Mouse (Mus musculus): Measurements from ENCODE around the gene Krcc1. TPM values are rescaled to one million over a fixed set of nuclear protein-coding genes. Genes with fewer than 3 reads are reported as not detected.
"Not testable (repeated sequence)": the region's sequence is repeated elsewhere in the genome, so short reads cannot be mapped to it uniquely, and the experiment has no call there.

Gene Krcc1
- polyA plus RNA-seq, 1 experiment from 2014 or later, result 70.8 TPM

- Histone ChIP-seq H3K9ac (ENCODE audit: low read depth, low read length) (no peak overlapping the region), H3K4me2 (ENCODE audit: low read depth, low read length) (no peak overlapping the region), H3K4me1 (ENCODE audit: control insufficient read depth, insufficient read depth, low read length) (no peaks in the 10 kb centered on the region), H3K27ac (ENCODE audit: low read length) (no peak overlapping the region), H3K9me3 (ENCODE audit: control insufficient read depth, low read length) (no peaks in the 10 kb centered on the region), H3K27me3 (replicated peaks; ENCODE audit: control insufficient read depth, insufficient read depth, low read length) (no peaks in the 10 kb centered on the region), H3K4me3 (ENCODE audit: low read length) (no peak overlapping the region), H3K36me3 (ENCODE audit: control insufficient read depth, insufficient read depth, low read length) (no peaks in the 10 kb centered on the region)
- 87% methylated on average over 8 of the region's 8 CpGs for WGBS
- ATAC-seq, result no peak
These were observed 36.0 kb downstream of the Krcc1 start for GRCm38 (mm10) chr6:71307486-71307885.

- Histone ChIP-seq H3K27me3 (replicated peaks; ENCODE audit: control insufficient read depth, insufficient read depth, low read length) (no peaks in the 10 kb centered on the region), H3K27ac (ENCODE audit: low read length) (no peak within 1 kb of the TSS), H3K9me3 (ENCODE audit: control insufficient read depth, low read length) (no peaks in the 10 kb centered on the region), H3K9ac (ENCODE audit: low read depth, low read length) (no peak within 1 kb of the TSS), H3K36me3 (ENCODE audit: control insufficient read depth, insufficient read depth, low read length) (no peaks in the 10 kb centered on the region), H3K4me3 (ENCODE audit: low read length) (no peak within 1 kb of the TSS), H3K4me1 (ENCODE audit: control insufficient read depth, insufficient read depth, low read length) (no peaks in the 10 kb centered on the region), H3K4me2 (ENCODE audit: low read depth, low read length) (no peak within 1 kb of the TSS)
- no peak for ATAC-seq
- 76% methylated on average over 3 of the region's 3 CpGs for WGBS
These were observed 50.4 kb downstream of the Krcc1 start, which contains the start of gene Smyd1 for GRCm38 (mm10) chr6:71321826-71322283. Gene Smyd1, minus strand, starts transcription at chr6:71322233.

- 76% methylated on average over 7 of the region's 7 CpGs for WGBS
These were observed 51.0 kb downstream of the Krcc1 start, which contains the start of gene Cd8b1 for GRCm38 (mm10) chr6:71322491-71322921. Gene Cd8b1, plus strand, starts transcription at chr6:71322788.

GRCm38 (mm10) chr6:71324816-71325215 is 53.3 kb downstream of the Krcc1 start:
- Histone ChIP-seq H3K4me3 (ENCODE audit: low read length) (no peak overlapping the region), H3K27me3 (replicated peaks; ENCODE audit: control insufficient read depth, insufficient read depth, low read length) (no peaks in the 10 kb centered on the region), H3K9ac (ENCODE audit: low read depth, low read length) (no peak overlapping the region), H3K27ac (ENCODE audit: low read length) (no peak overlapping the region), H3K4me1 (ENCODE audit: control insufficient read depth, insufficient read depth, low read length) (no peaks in the 10 kb centered on the region), H3K9me3 (ENCODE audit: control insufficient read depth, low read length) (no peaks in the 10 kb centered on the region), H3K4me2 (ENCODE audit: low read depth, low read length) (no peak overlapping the region), H3K36me3 (ENCODE audit: control insufficient read depth, insufficient read depth, low read length) (no peaks in the 10 kb centered on the region)
- WGBS, result 89% methylated on average over 9 of the region's 9 CpGs
- ATAC-seq, result no peak

More at GRCm38 (mm10) chr6:71322491-71322921, 51.0 kb downstream of the Krcc1 start, which contains the start of gene Cd8b1:
- no peak within 1 kb of the TSS for H3K9ac ChIP-seq (ENCODE audit: low read depth, low read length)
- H3K36me3 ChIP-seq (ENCODE audit: control insufficient read depth, insufficient read depth, low read length), result no peaks in the 10 kb centered on the region
- no peak for ATAC-seq
- no peaks in the 10 kb centered on the region for H3K27me3 ChIP-seq (replicated peaks; ENCODE audit: control insufficient read depth, insufficient read depth, low read length)
- no peak within 1 kb of the TSS for H3K4me2 ChIP-seq (ENCODE audit: low read depth, low read length)
- H3K27ac ChIP-seq (ENCODE audit: low read length), result no peak within 1 kb of the TSS
- H3K4me1 ChIP-seq (ENCODE audit: control insufficient read depth, insufficient read depth, low read length), result no peaks in the 10 kb centered on the region
- no peak within 1 kb of the TSS for H3K4me3 ChIP-seq (ENCODE audit: low read length)
- H3K9me3 ChIP-seq (ENCODE audit: control insufficient read depth, low read length), result no peaks in the 10 kb centered on the region

- Histone ChIP-seq H3K9me3 (ENCODE audit: control insufficient read depth, low read length) (no peaks in the 10 kb centered on the region), H3K4me2 (ENCODE audit: low read depth, low read length) (no peak overlapping the region), H3K9ac (ENCODE audit: low read depth, low read length) (no peak overlapping the region), H3K36me3 (ENCODE audit: control insufficient read depth, insufficient read depth, low read length) (no peaks in the 10 kb centered on the region), H3K4me1 (ENCODE audit: control insufficient read depth, insufficient read depth, low read length) (no peaks in the 10 kb centered on the region), H3K27ac (ENCODE audit: low read length) (no peak overlapping the region), H3K4me3 (ENCODE audit: low read length) (no peak overlapping the region), H3K27me3 (replicated peaks; ENCODE audit: control insufficient read depth, insufficient read depth, low read length) (no peaks in the 10 kb centered on the region)
- 85% methylated on average over 6 of the region's 6 CpGs for whole genome bisulfite sequencing
- ATAC-seq, result no peak
These were observed 58.4 kb downstream of the Krcc1 start for GRCm38 (mm10) chr6:71329881-71330280.

GRCm38 (mm10) chr6:71330486-71330885 is 59.0 kb downstream of the Krcc1 start:
- ATAC-seq, result no peak
- Histone ChIP-seq H3K4me1 (ENCODE audit: control insufficient read depth, insufficient read depth, low read length) (no peaks in the 10 kb centered on the region), H3K9ac (ENCODE audit: low read depth, low read length) (no peak overlapping the region), H3K36me3 (ENCODE audit: control insufficient read depth, insufficient read depth, low read length) (no peaks in the 10 kb centered on the region), H3K27ac (ENCODE audit: low read length) (no peak overlapping the region), H3K27me3 (replicated peaks; ENCODE audit: control insufficient read depth, insufficient read depth, low read length) (no peaks in the 10 kb centered on the region), H3K9me3 (ENCODE audit: control insufficient read depth, low read length) (no peaks in the 10 kb centered on the region), H3K4me2 (ENCODE audit: low read depth, low read length) (no peak overlapping the region), H3K4me3 (ENCODE audit: low read length) (no peak overlapping the region)
- whole genome bisulfite sequencing, result 76% methylated on average over 7 of the region's 7 CpGs

- 83% methylated on average over 1 of the region's 4 CpGs for WGBS
- ATAC-seq, result not testable (repeated sequence)
These were observed 60.0 kb downstream of the Krcc1 start for GRCm38 (mm10) chr6:71331491-71331890.

GRCm38 (mm10) chr6:71332236-71332965 is 60.9 kb downstream of the Krcc1 start:
- ATAC-seq, result no peak
- no peak overlapping the region for H3K4me2 ChIP-seq (ENCODE audit: low read depth, low read length)
- no peak overlapping the region for H3K9ac ChIP-seq (ENCODE audit: low read depth, low read length)
- H3K9me3 ChIP-seq (ENCODE audit: control insufficient read depth, low read length), result no peaks in the 10 kb centered on the region
- H3K27me3 ChIP-seq (replicated peaks; ENCODE audit: control insufficient read depth, insufficient read depth, low read length), result no peaks in the 10 kb centered on the region
- H3K36me3 ChIP-seq (ENCODE audit: control insufficient read depth, insufficient read depth, low read length), result no peaks in the 10 kb centered on the region
- WGBS, result 81% methylated on average over 11 of the region's 11 CpGs
- H3K4me1 ChIP-seq (ENCODE audit: control insufficient read depth, insufficient read depth, low read length), result no peaks in the 10 kb centered on the region
- no peak overlapping the region for H3K4me3 ChIP-seq (ENCODE audit: low read length)
- H3K27ac ChIP-seq (ENCODE audit: low read length), result no peak overlapping the region

More at GRCm38 (mm10) chr6:71331491-71331890, 60.0 kb downstream of the Krcc1 start:
- not testable (repeated sequence) for H3K4me3 ChIP-seq (ENCODE audit: low read length); H3K9ac ChIP-seq (ENCODE audit: low read depth, low read length); H3K36me3 ChIP-seq (ENCODE audit: control insufficient read depth, insufficient read depth, low read length); H3K27me3 ChIP-seq (replicated peaks; ENCODE audit: control insufficient read depth, insufficient read depth, low read length); H3K4me1 ChIP-seq (ENCODE audit: control insufficient read depth, insufficient read depth, low read length); H3K9me3 ChIP-seq (ENCODE audit: control insufficient read depth, low read length); H3K4me2 ChIP-seq (ENCODE audit: low read depth, low read length); H3K27ac ChIP-seq (ENCODE audit: low read length)

GRCm38 (mm10) chr6:71333031-71333430 is 61.6 kb downstream of the Krcc1 start:
- H3K27me3 ChIP-seq (replicated peaks; ENCODE audit: control insufficient read depth, insufficient read depth, low read length), result no peaks in the 10 kb centered on the region
- no peak overlapping the region for H3K27ac ChIP-seq (ENCODE audit: low read length)
- H3K9me3 ChIP-seq (ENCODE audit: control insufficient read depth, low read length), result no peaks in the 10 kb centered on the region
- no peak overlapping the region for H3K4me2 ChIP-seq (ENCODE audit: low read depth, low read length)
- no peaks in the 10 kb centered on the region for H3K36me3 ChIP-seq (ENCODE audit: control insufficient read depth, insufficient read depth, low read length)
- H3K9ac ChIP-seq (ENCODE audit: low read depth, low read length), result no peak overlapping the region
- no peak overlapping the region for H3K4me3 ChIP-seq (ENCODE audit: low read length)
- WGBS, result 84% methylated on average over 3 of the region's 3 CpGs
- no peaks in the 10 kb centered on the region for H3K4me1 ChIP-seq (ENCODE audit: control insufficient read depth, insufficient read depth, low read length)
- ATAC-seq, result no peak

All from intestine, embryonic 16.5 days (tissue).